Mouse (Mus musculus) stomach, postnatal 0 days (tissue): ENCODE data around the gene Rexo4. TPM values are rescaled to one million over a fixed set of nuclear protein-coding genes. Genes with fewer than 3 reads are reported as not detected.

Source experiments
- ATAC-seq: fragments of 200-750 bp; cut with Nextera tagmentation; 2 replicates; pipeline ENCODE4 v1.8.0; 2017; ENCODE audit not compliant: low FRiP score, low TSS enrichment
- DNase-seq: peaks from one replicate; pipeline ENCODE4 v3.0.0-alpha.2; 2016; ENCODE audit warnings: low spot score
- H3K27ac ChIP-seq: fragments of 300-500 bp; sonication (generic); replicated peaks from 2 replicates; pipeline ENCODE4 v1.5.1; 2014; ENCODE audit warnings: mild to moderate bottlenecking, control low read depth
- H3K27me3 ChIP-seq: fragments of 300-500 bp; sonication (generic); 2 replicates; pipeline ENCODE4 v1.6.1; 2014; ENCODE audit warnings: low read length; ENCODE audit not compliant: control insufficient read depth, insufficient read depth
- H3K36me3 ChIP-seq: fragments of 300-500 bp; sonication (generic); 2 replicates; pipeline ENCODE4 v1.6.1; 2014; ENCODE audit warnings: low read length, mixed read lengths; ENCODE audit not compliant: control insufficient read depth, insufficient read depth
- H3K4me1 ChIP-seq: fragments of 300-500 bp; sonication (generic); replicated peaks from 2 replicates; pipeline ENCODE4 v1.6.1; 2014; ENCODE audit warnings: antibody characterized with exemption; ENCODE audit not compliant: control insufficient read depth, insufficient read depth
- H3K4me2 ChIP-seq: fragments of 300-500 bp; sonication (generic); replicated peaks from 2 replicates; pipeline ENCODE4 v1.6.1; 2014; ENCODE audit warnings: low read depth, mild to moderate bottlenecking, control low read depth, moderate library complexity
- H3K4me3 ChIP-seq: fragments of 300-500 bp; sonication (generic); 2 replicates; pipeline ENCODE4 v1.5.1; 2014; ENCODE audit warnings: low read depth, low read length, control low read depth
- H3K9ac ChIP-seq: fragments of 300-500 bp; sonication (generic); 2 replicates; pipeline ENCODE4 v1.6.1; 2014; ENCODE audit warnings: mild to moderate bottlenecking, low read length, control low read depth, mixed read lengths
- H3K9me3 ChIP-seq: fragments of 300-500 bp; sonication (generic); 2 replicates; pipeline ENCODE4 v1.6.1; 2016; ENCODE audit warnings: low read length; ENCODE audit not compliant: control insufficient read depth
- CTCF ChIP-seq: IDR thresholded peaks from 2 replicates; pipeline ENCODE4 v1.5.1; 2016; ENCODE audit warnings: antibody characterized with exemption, low read depth, mild to moderate bottlenecking, moderate library complexity
- EP300 ChIP-seq: optimal IDR thresholded peaks from 2 replicates; pipeline ENCODE3; 2016; ENCODE audit warnings: antibody characterized with exemption
- WGBS: fragments of 180-500 bp; shearing (Covaris S2); extraction: QIAGEN DNeasy Blood & Tissue Kit; methylation state at CpG from one replicate; pipeline ENCODE4 v1.1.7; 2014; 5-methylcytosine and 5-hydroxymethylcytosine counted together
- polyA plus RNA-seq: library from polyadenylated mRNA; unstranded; fragments of >200 nt; fragmentation: Nextera tagmentation; extraction: Ambion mirVana; gene quantifications from 2 replicates; pipeline ENCODE4 v1.2.1, GENCODE M21; 2015

Rexo4 gene
- polyA plus RNA-seq, 1 experiment from 2014 or later = 21.7 TPM

GRCm38 (mm10) chr2:26915927-26916728 is 48.1 kb downstream of the Rexo4 start, which contains the start of the genes Surf2 and Surf1:
TSS of gene Surf2 (plus strand) at chr2:26916367.
TSS of gene Surf1 (minus strand) at chr2:26916530.
- TF ChIP-seq CTCF = no peak
- TF ChIP-seq EP300 = no peak
- peak; percentile 72 for ATAC-seq
- H3K4me3 ChIP-seq = peak within 1 kb of the TSS; percentile 78
- peak within 1 kb of the TSS; percentile 87 for H3K9ac ChIP-seq
- H3K4me1 ChIP-seq = peaks cover 10% of the 10 kb centered on the region; the same call in 1 of the 2 replicates
- peak within 1 kb of the TSS; percentile 92 for H3K27ac ChIP-seq
- no peaks in the 10 kb centered on the region for H3K27me3 ChIP-seq
- peak; percentile 83 for DNase-seq
- H3K36me3 ChIP-seq = peaks cover 19% of the 10 kb centered on the region
- H3K4me2 ChIP-seq = peak within 1 kb of the TSS; percentile 95
- WGBS = 2% methylated on average over 47 of the region's 47 CpGs
- H3K9me3 ChIP-seq = no peaks in the 10 kb centered on the region

DNA sequence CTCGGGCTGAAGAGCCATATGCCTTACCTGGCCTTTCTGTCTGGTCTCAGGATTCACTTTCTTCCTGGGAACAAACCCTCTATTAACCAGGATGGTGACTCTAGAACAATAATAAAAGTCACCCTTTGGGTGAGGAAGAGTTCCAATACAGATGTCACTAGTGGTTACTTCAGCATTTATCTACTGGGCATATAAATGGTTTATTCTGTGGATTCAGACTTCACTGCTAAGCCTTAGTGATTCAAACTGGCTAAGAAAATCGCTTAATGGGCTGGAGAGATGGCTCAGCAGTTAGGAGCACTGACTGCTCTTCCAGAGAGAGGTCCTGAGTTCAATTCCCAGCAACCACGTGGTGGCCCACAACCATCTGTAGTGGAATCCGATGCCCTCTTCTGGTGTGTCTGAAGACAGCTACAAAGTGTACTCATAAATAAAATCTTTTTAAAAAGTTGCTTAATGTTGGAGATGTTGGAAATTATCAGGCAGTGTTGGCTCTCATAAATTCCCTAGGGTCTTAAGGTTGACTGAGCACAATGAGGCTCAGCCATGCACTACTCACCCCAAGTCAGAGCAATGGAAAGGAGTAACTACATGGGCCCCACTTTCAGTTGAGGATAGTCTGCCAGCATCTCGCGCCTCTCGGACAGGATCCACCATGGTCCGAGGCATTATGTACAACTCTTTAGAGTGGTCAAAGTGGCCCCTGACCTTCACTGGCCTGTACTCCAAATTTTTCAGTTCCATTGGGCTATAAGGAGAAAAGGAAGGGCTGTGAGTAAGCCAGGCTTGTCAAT is 49.8 kb downstream of the Rexo4 start:
- no peak for DNase-seq

GRCm38 (mm10) chr2:26913416-26914147 is 50.6 kb downstream of the Rexo4 start:
- Histone ChIP-seq H3K4me2 (no peak overlapping the region), H3K9ac (no peak overlapping the region), H3K27ac (no peak overlapping the region), H3K9me3 (no peaks in the 10 kb centered on the region), H3K27me3 (no peaks in the 10 kb centered on the region), H3K36me3 (peaks cover 13% of the 10 kb centered on the region), H3K4me3 (no peak overlapping the region; the same call in 1 of the 2 replicates), H3K4me1 (peaks cover 12% of the 10 kb centered on the region)
- WGBS = 77% methylated on average over 17 of the region's 17 CpGs
- no peak for TF ChIP-seq CTCF
- no peak for TF ChIP-seq EP300
- DNase-seq (no peak), ATAC-seq (no peak)

More for the DNA sequence above, 49.8 kb downstream of the Rexo4 start:
- Histone ChIP-seq H3K9ac (no peak overlapping the region; the same call in 1 of the 2 replicates), H3K4me2 (peak overlapping the region; percentile 8; the same call in 1 of the 2 replicates), H3K4me3 (no peak overlapping the region; the same call in 1 of the 2 replicates), H3K27me3 (no peaks in the 10 kb centered on the region), H3K9me3 (no peaks in the 10 kb centered on the region), H3K36me3 (peaks cover 15% of the 10 kb centered on the region), H3K27ac (0 out of 2 replicates have a peak overlapping the region, but pooled peaks have one; percentile 13), H3K4me1 (peaks cover 10% of the 10 kb centered on the region; the same call in 1 of the 2 replicates)
- WGBS = 66% methylated on average over 8 of the region's 8 CpGs
- no peak for ATAC-seq
- 0 out of 2 replicates have a peak, but pooled peaks have one; percentile 10 for TF ChIP-seq CTCF
- no peak for TF ChIP-seq EP300

DNA sequence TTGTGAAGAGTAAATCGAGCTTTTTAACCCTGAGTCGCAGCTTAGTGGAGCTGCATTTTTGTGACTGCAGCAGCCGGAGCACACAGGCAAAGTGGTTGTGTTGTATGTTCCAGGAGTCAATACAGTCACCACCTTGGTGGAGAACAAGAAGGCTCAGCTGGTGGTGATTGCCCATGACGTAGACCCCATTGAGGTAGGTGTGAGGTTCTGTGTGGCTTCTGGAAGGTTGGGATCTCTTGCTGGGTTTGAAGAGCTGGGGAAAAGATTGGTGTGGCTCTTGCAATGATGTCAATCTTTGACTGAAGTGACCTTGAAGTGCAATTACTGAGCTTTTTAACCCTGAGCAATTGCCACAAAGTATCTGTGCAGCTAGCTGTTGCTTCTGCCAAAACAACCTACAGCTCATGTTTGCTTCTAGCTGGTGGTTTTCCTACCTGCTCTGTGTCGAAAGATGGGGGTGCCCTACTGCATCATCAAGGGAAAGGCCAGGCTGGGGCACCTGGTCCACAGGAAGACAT is 51.9 kb downstream of the Rexo4 start:
- WGBS = 59% methylated on average over 5 of the region's 5 CpGs
- Histone ChIP-seq H3K4me2 (peak overlapping the region; percentile 92), H3K27me3 (no peaks in the 10 kb centered on the region), H3K36me3 (peaks cover 13% of the 10 kb centered on the region), H3K4me1 (peaks cover 6% of the 10 kb centered on the region), H3K9me3 (no peaks in the 10 kb centered on the region), H3K9ac (peak overlapping the region; percentile 95), H3K4me3 (peak overlapping the region; percentile 76; the same call in 1 of the 2 replicates), H3K27ac (no peak overlapping the region)
- TF ChIP-seq CTCF (no peak), EP300 (no peak)
- DNase-seq (no peak), ATAC-seq (no peak)
